Mouse (Mus musculus) C2C12 (cell line): ENCODE results near the gene Zcchc4.

Experiments used
- CEBPB ChIP-seq: IDR thresholded peaks from one replicate; pipeline ENCODE4 v1.6.1; 2011; ENCODE audit warnings: low read depth, mild to moderate bottlenecking, control low read depth, moderate library complexity
- CTCF ChIP-seq: IDR thresholded peaks from one replicate; pipeline ENCODE4 v1.5.1; 2011; ENCODE audit not compliant: control insufficient read depth, insufficient read depth, insufficient read length
- MAX ChIP-seq: IDR thresholded peaks from one replicate; pipeline ENCODE4 v1.6.1; 2011; ENCODE audit warnings: mild to moderate bottlenecking, control low read depth
- MYOD1 ChIP-seq: IDR thresholded peaks from one replicate; pipeline ENCODE4 v1.6.1; 2011; ENCODE audit warnings: low read depth; ENCODE audit not compliant: control insufficient read depth, insufficient read length
- MYOG ChIP-seq: IDR thresholded peaks from one replicate; pipeline ENCODE4 v1.6.1; 2011; ENCODE audit not compliant: control insufficient read depth, insufficient read length; ENCODE audit errors: extremely low read depth
- USF1 ChIP-seq: IDR thresholded peaks from one replicate; pipeline ENCODE4 v1.6.1; 2011; ENCODE audit warnings: low read depth, mild to moderate bottlenecking, control low read depth, moderate library complexity

GRCm38 (mm10) chr5:52742112-52742813 lies 32.9 kb upstream of the Zcchc4 start:
- no peak for TF ChIP-seq CTCF
- TF ChIP-seq USF1 = no peak
- no peak for TF ChIP-seq MYOD1
- TF ChIP-seq MAX = no peak
- TF ChIP-seq MYOG = no peak
- no peak for TF ChIP-seq CEBPB
